Mouse (Mus musculus): ENCODE results near the gene Mrps11.

The Mrps11 gene

DNA sequence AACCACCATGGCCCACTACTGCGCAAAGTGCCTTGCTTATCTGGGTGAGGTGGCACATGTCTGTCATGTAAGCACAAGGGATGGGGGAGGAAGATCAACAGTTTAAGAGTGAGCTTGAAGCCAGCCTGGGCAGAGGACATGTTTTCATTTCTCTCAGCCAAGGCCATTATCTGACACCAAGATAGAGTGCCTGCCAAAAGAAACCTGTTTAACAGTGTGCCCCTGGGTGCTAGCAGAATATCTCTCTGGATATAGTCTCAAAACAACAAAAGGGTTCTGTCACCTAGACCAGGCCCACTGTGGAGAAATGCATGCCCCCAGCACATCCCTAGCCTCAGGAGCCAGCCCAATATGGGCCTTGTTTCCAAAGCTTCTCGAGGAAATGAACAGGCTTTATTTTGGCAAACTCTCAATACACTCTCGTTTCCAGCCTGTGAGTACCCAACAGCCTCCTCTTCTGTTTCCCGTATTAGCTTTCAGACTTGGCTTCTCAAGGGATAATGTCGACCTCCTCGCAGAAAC is 11.7 kb downstream of the Mrps11 start:
- no peak for DNase-seq

DNA sequence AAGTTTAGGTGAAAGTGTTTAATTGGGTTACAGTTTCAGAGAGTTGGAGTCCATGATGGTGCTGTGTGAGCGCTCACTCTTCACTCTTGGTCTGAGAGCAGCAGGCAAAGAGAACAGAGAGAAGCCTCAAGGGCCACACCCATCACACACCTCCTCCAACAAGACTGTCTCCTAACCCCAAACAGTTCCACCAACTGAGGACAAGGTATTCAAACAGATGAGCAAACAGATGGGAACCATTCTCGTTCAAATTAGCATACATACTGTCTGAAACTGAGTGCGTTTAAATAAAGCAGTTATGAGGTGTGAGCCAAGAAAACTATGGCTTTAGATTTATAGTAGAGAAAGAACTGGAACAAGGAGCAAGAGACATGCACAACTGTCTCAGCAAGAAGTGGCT is 13.7 kb downstream of the Mrps11 start:
- no peak for DNase-seq

DNA sequence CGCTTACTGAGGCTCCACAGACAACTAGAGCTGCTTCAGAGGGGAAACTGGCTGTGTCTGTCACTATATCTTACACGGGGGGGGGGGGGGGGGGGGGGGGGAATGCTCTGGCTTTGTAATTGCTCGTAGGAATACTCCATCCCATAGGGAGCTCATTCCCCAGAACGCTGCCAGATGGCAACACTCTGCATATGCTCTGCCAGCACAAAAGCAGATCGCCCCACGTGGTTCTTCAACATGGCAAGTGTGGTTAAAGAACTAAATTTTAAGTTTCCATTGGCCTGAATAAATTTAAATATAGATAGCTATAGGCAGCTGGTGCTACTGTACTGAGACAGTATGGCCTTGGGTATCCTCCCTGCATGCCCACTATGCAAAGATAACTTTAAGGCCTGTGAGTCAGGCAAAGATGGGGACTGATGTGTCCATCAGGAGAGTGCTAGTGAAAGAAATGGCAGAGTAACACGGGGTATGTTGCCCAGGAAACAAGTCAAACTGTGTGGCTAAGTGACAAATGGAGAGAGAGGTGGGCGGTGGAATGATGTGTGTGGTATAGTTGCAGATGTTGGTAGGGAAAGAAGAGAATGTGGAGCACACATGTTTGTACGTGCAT is 15.0 kb downstream of the Mrps11 start:
- DNase-seq: no peak

DNA sequence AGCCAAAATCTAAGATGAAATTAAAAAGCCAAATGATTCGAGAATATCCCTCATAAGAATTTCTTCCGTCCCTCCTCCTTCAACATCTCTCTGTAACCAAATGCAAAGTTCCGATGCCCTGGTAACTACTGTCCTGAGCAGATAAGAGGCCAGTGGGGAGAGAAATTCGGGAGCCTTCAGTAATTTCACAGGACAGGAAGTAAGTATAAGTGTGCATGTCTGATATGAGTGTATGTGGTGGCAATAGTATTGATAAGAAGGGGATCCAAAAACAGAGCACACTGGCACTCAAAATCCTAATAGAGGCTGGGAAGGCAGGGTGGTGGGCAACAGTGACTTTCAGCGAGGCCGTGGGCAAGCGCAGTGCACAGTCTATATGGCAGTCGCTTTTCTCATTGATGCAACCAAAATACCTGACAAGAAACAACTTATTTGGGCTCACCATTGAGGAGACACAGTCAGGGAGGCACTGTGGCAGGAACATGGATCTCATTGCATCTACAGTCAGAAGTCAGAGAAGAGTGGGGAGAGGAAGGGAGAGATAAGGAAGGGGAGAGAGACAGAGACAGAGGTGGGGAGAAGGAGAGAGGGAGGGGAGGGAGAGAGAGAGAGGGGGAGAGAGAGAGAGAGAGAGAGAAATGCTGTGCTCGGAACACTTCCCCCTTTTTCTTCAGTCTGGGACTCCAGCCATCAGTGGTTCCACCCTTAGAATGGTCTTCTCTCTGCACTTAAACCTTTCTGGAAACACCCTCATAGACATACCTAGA is 17.0 kb downstream of the Mrps11 start:
- no peak for DNase-seq

DNA sequence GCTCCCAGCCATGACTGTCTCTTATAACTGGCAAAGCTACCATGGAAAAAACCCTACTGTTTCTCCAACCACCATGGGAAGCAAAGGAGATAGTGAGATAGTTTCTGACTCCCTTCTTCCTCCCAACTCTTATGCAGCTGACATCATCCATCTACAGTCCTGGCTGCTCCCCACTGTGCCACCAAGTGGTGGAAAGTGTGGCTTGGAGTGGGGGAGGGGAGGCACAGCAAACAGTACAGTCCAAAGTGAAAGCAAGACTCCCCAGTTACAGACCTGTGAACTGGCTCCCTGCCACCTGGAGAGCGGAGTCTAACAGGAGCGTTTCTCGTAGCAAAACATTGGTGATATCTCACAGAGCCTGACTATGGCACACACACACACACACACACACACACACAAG is 20.9 kb downstream of the Mrps11 start:
- no peak for DNase-seq

DNA sequence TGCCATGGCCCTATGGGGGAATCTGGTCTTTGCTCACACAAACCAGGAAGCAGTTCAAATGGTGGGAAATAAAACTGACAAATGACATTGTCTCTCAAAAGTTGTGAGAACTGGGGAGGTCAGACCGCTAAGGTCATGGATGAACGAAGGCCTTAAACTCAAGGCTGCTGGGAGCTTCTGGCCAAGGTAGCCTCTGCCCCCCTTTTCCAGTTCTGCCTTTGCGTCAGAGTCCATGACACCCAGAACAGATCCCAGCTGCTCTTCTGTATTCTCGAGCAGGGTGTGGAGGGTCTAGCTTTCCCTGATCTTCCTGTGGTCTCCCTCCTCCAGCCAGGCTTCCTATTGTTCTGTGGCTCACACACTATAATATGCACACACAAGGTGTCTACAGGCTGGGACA is 24.3 kb downstream of the Mrps11 start:
- DNase-seq: no peak

DNA sequence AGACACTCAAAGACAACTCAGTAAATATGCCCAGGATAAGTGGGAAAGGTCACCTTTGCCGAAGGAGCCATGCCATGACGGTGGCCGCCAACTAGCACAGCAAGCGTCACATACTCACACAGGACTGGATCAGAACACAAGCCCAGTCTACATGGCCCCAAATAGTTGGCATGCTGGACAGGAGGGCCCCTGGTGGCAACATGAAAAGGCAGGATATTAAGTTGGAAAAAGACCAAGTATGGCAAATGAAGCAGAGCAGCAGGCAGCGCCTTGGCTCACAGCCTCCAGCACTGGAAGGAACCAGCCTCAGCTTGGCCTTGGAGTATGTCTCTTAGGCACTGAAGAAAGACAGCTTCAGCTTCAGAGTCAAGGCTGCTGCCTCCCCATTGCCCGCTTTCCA is 30.9 kb downstream of the Mrps11 start:
- DNase-seq: no peak

DNA sequence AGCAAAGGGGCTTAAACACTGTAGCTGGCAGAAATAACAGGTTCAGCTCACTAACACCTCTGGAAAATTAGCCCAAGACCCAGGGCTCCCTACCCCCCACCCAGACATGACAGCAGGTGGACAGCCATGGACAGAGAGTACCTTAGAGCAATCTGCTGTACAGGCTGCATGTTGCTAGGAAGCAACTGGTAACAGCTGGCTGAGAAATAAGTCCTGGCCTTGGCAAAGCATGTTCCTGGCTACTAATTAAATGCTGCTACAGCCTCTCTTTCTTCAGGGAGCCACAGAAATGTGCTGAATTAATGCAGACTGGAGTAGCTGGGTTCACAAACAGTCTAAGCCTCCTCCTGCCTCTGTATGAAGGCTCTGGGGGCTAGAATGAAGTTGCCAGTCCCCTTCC is 31.8 kb downstream of the Mrps11 start:
- no peak for DNase-seq

DNA sequence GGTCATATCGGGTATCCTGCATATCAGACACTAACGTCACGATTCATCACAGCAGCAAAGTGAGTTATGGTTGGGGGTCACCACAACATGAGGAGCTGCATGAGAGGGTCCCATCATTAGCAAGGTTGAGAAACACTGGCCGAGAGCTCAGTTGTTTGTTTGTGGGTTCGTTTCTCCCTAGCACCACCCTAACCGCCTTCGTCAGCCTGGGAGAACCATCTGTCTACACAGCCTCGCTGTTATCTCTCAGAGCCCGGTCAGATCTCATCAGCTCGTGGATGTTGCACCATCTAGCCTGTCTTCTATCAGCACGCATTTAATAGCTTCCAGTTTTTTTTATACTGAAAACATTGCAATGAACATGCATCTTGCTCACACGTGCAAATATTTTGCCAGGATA is 35.4 kb downstream of the Mrps11 start:
- no peak for DNase-seq

DNA sequence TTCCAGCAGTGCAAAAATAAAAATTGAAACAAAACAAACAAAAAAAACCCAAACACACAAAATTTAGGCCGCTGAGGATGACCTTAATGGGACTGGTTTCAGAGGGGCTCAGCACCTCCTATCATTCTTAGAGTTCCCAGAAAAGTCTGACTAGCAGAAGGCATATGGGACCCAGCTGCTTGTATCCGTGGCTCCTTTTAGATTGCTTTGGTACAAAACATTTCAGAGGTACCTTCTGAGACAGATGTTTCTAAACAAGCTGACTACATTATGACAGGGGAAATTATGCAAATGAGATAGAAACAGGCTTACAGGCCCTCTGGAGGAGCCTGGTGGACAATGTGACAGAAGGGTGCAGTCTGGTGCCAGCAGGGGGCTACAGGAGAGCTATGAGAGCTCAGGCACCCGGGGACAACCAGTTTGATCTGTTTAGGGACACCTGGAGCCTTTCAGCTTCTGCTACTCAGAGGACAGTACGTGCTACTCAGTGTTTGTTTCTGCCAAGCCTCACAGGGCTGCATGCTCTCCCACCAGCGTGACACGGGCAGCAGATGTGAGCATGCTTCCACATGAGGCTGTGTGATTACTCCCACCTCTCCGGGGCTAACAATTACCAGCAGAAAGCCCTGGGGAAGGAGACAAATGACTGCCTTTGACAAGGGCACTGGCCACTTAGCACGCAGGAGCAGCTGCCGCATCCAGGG is 43.9 kb downstream of the Mrps11 start:
- peak; percentile 18 for DNase-seq

DNA sequence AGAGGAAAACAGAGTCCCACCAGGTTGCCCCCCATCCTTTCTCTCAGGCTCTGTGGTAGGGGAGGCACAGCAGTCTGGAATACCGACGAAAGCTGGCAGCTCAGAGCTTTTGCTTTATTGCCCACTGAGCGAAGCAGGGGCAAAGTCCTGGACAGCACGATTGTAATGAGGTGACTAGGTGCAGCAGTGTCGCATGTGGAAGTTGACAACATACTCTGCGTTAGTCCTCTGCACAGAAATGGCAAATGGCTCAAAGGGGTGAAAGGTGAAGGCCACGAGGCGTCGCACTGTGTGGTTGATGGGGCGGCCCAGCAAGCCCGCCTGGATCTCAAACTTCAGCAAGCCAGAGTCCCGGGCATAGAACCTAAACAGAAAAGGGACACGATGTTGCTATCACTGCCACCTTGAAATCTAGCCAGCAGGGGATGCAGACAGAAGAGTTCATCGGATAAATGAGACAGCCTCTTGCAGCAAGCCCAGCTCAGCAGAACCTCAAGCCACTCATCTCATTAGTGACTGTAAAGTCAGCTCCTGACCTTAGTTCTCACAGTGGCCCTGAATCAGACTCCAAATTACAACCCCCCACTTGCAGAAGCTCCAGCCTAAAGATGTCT is 44.9 kb downstream of the Mrps11 start:
- DNase-seq: peak; percentile 11

DNA sequence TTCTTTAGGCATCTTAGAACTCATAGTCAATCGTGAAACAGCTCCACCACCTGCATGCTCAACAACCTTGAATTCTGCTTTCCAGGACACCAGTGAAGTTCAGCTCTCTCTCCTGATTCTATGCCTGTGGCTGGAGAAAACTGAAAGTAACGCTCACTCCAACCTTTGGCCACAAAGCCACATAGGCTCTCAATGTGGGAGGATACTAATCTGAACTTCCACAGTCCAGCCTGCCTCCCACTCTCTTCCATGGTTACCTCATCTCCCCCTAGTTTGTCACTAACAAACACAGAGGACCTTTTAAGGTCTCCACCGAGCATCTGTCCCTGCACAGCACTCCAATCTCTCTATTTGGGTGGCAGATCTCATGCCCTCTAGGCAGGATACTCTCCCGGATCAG is 52.7 kb downstream of the Mrps11 start:
- no peak for DNase-seq

DNA sequence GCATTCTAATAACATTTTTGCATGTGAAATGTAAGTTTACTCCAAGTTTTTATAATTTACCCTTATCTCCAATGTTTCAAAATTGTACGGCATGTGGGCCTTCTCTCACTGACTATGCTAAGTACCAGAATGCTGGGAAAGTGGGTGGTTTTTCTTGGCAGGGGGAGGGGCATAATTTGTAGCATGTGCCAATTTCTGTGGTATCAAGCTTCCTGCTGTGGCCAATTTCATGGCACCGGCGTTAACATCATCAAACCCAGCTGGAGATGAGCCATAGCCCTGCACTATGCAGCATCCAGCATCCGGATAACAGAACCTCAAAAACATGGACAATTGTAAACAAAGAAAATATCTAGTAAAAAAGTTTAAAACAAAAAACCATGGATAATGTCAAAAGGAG is 54.3 kb downstream of the Mrps11 start:
- DNase-seq: no peak

DNA sequence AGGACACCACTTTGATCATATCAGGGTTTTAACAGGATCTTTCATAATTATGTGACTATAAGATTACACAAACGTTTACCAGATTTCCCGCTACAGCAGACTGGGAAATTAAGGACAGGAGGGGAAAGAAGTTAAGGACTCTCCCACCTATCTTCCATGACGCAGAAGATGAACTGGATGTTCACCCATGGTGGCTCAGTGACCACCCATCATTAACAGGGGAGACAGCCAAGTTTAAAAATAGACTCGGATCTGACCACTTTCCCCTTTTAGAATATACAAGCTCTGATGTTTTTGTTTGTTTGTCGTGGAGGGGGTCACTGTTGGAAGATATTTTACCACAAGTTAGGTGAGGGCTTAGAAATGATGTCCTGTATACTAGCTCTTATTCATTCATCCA is 58.7 kb downstream of the Mrps11 start:
- DNase-seq: no peak

Measured in lung, postnatal 14 days (tissue).